8 mouse cellular contexts compared by ENCODE assay signal in genomic region chr7:83580946-83581345, GRCm38 (mm10). TPM values are rescaled to one million over a fixed set of nuclear protein-coding genes. Genes with fewer than 3 reads are reported as not detected.
DNase-seq lines count a peak whose midpoint lies in the region; ATAC-seq and TF ChIP-seq lines count a peak whose summit lies in the region.

No protein-coding gene starts in this region.

- no peaks in the 10 kb centered on the region for H3K27me3 ChIP-seq in liver, embryonic 12.5 days (replicated peaks)
- no peaks in the 10 kb centered on the region for H3K27me3 ChIP-seq in myocyte (ENCODE audit: control insufficient read depth, insufficient read depth, insufficient read length)

- no peak overlapping the region for H3K4me3 ChIP-seq in liver, embryonic 12.5 days
- H3K4me3 ChIP-seq in myocyte, result no peak overlapping the region

- TF ChIP-seq POLR2A in myocyte (IDR thresholded peaks at IDR 0.05; ENCODE audit: insufficient read length, low read depth), result no peak

- H3K9ac ChIP-seq in liver, embryonic 12.5 days, result no peak overlapping the region

- H3K27ac ChIP-seq in liver, embryonic 12.5 days, result no peak overlapping the region

- no peak overlapping the region for H3K4me2 ChIP-seq in liver, embryonic 12.5 days
- H3K4me2 ChIP-seq in myocyte (ENCODE audit: low read depth), result peak overlapping the region; percentile 27

- no peaks in the 10 kb centered on the region for H3K9me3 ChIP-seq in liver, embryonic 12.5 days (replicated peaks)

- peaks cover 19% of the 10 kb centered on the region for H3K4me1 ChIP-seq in liver, embryonic 12.5 days

- intact Hi-C loops in gastrocnemius, postnatal 14 days (cut with DNase I; ENCODE audit: low total_unique reads), result no loop called here

- ATAC-seq in liver, embryonic 12.5 days, result peak; percentile 21; the same call in 1 of the 2 replicates

- H3K36me3 ChIP-seq in liver, embryonic 12.5 days, result no peaks in the 10 kb centered on the region
- H3K36me3 ChIP-seq in myocyte (ENCODE audit: control insufficient read depth, insufficient read depth), result no peaks in the 10 kb centered on the region

- no peak overlapping the region for H3ac ChIP-seq in myocyte (ENCODE audit: control insufficient read depth, insufficient read length)

- DNase-seq in gastrocnemius, postnatal 14 days, result peak; percentile 16
- DNase-seq in gastrocnemius, postnatal 4 days (ENCODE audit: low spot score in 2 of 2), result no peak
- no peak for DNase-seq in liver
- peak; percentile 83 for DNase-seq in fibroblast of lung, adult 2 months (ENCODE audit: low read depth)
- no peak for DNase-seq in spleen, adult 18-20 months
- no peak for DNase-seq in frontal cortex, postnatal 25 days (ENCODE audit: low spot score in 2 of 2)

- H3K79me2 ChIP-seq in myocyte (ENCODE audit: control insufficient read depth, insufficient read depth), result no peaks in the 10 kb centered on the region

- WGBS in liver, embryonic 12.5 days (ENCODE audit: insufficient replicate concordance), result 73% methylated on average over 4 of the region's 4 CpGs

TF ChIP-seq in myocyte, 11 proteins besides CTCF, POLR2A, EP300 and RAD21:
- TF ChIP-seq TCF3 (IDR thresholded peaks at IDR 0.05; ENCODE audit: insufficient read length, low read depth) (no peak), USF1 (IDR thresholded peaks at IDR 0.05; ENCODE audit: low read depth) (no peak), MAX (IDR thresholded peaks at IDR 0.05; ENCODE audit: low read depth) (no peak), CEBPB (IDR thresholded peaks at IDR 0.05; ENCODE audit: insufficient read depth, poor library complexity, severe bottlenecking) (peak; percentile 83), MYOD1 (IDR thresholded peaks at IDR 0.05; ENCODE audit: control insufficient read depth in 1 of 3, insufficient read length in 2 of 3, low read depth in 2 of 3) (peak in 2 of 3 experiments; percentile 79 to 81), TCF12 (IDR thresholded peaks at IDR 0.05; ENCODE audit: insufficient read depth, poor library complexity, severe bottlenecking) (no peak), E2F4 (IDR thresholded peaks at IDR 0.05; ENCODE audit: insufficient read depth) (no peak), SRF (IDR thresholded peaks at IDR 0.05; ENCODE audit: control insufficient read depth, insufficient read length, low read depth) (no peak), MYOG (IDR thresholded peaks at IDR 0.05; ENCODE audit: control insufficient read depth in 1 of 3, insufficient read depth in 1 of 3, insufficient read length in 2 of 3, low read depth in 2 of 3) (peak in 2 of 3 experiments; percentile 16 to 65), POLR2AphosphoS2 (IDR thresholded peaks at IDR 0.05; ENCODE audit: insufficient read length, low read depth) (no peak), REST (IDR thresholded peaks at IDR 0.05; ENCODE audit: insufficient read depth, insufficient read length) (no peak)

RNA-seq across cellular contexts. Expression of gene Tmc3, which starts 3.8 kb away (rescaled TPM):
- under 1 TPM; 0.20 to 0.35 TPM for total RNA-seq in gastrocnemius, postnatal 14 days (2021)
- 1 to 10 TPM; 1.2 to 2.0 TPM for total RNA-seq in gastrocnemius, postnatal 4 days (2021)
- 0.23 and 0.46 TPM in 2 replicates for polyA plus RNA-seq in liver, embryonic 12.5 days (2016; fragmentation: Nextera tagmentation; extraction: Ambion mirVana)
- 0.10 TPM for polyA plus RNA-seq in myocyte (2012; fragmentation: generic; extraction: Trizol)

RNA-seq across cellular contexts. Expression of gene Stard5, which starts 50.8 kb away (rescaled TPM):
- total RNA-seq in gastrocnemius, postnatal 14 days (2021), result 1 to 10 TPM; 6.9 to 8.0 TPM
- 10 to 100 TPM; 14.9 to 15.3 TPM for total RNA-seq in gastrocnemius, postnatal 4 days (2021)
- 7.6 and 7.9 TPM in 2 replicates for polyA plus RNA-seq in liver, embryonic 12.5 days (2016; fragmentation: Nextera tagmentation; extraction: Ambion mirVana)
- 31.0 TPM for polyA plus RNA-seq in myocyte (2012; fragmentation: generic; extraction: Trizol)

Comparison
In these comparisons a context has a peak if more than half of its experiments do, and no peak if none do; other contexts are left out.
1. DNase-seq: peak in gastrocnemius, postnatal 14 days (single experiment) and fibroblast of lung, adult 2 months (single experiment); none in gastrocnemius, postnatal 4 days (0 of 2), liver (single experiment), spleen, adult 18-20 months (0 of 2) and frontal cortex, postnatal 25 days (0 of 2).